Mouse (Mus musculus) kidney, adult 11 months (tissue): ENCODE data around the gene Csmd2.

Source experiments
- DNase-seq: peaks from one replicate; pipeline ENCODE4 v3.0.0; 2022

Csmd2 gene

GRCm38 (mm10) chr4:128358751-128359150 lies 371.1 kb downstream of the Csmd2 start:
- no peak for DNase-seq

- DNase-seq: no peak
Measured at GRCm38 (mm10) chr4:128365851-128366250, 378.2 kb downstream of the Csmd2 start.

- DNase-seq: no peak
Measured at GRCm38 (mm10) chr4:128368088-128368487, 380.4 kb downstream of the Csmd2 start.

DNA sequence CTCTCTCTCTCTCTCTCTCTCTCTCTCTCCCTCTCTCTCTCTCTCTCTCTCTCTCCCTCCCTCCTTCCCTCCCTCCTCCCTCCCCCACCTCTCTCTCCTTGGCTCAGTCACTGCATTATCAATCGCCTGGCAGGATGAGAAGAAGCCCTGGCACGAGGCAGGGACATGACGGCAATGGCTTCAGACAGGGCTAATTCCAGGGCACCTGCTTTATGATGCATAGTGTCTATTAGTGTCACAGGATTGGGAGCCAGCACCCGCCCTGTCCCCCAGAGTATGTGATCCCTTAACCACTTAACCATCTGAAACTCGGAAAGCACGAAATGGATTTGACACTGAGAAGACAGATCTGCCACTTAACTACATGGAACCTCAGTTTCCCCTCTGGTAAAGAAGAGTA lies 384.1 kb downstream of the Csmd2 start:
- no peak for DNase-seq

DNA sequence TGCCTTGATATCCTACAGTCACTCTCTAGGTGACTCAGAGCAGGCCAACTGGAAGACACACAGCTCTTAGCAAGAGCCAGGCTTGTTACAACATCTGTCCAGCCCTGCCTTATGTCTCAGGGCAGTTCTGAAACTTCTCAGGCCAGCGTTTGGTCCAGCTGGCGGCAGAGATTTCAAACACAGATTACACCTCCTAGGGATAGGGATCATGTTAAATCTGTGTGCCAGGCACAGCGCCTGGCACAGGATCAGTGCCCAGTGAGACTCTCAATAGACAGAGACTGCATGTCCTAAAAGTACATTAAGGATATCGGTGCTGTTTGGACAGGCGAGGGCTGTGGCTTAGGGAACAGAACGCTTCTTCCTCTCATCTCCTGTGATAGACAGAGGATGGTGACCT lies 385.5 kb downstream of the Csmd2 start:
- DNase-seq: no peak

GRCm38 (mm10) chr4:128374051-128374450 lies 386.4 kb downstream of the Csmd2 start:
- DNase-seq: no peak

GRCm38 (mm10) chr4:128378946-128379345 lies 391.3 kb downstream of the Csmd2 start:
- DNase-seq: no peak

GRCm38 (mm10) chr4:128381331-128381730 lies 393.7 kb downstream of the Csmd2 start:
- no peak for DNase-seq

- DNase-seq: no peak
Measured at GRCm38 (mm10) chr4:128383800-128384199, 396.1 kb downstream of the Csmd2 start.

GRCm38 (mm10) chr4:128391484-128391883 lies 403.8 kb downstream of the Csmd2 start:
- no peak for DNase-seq

GRCm38 (mm10) chr4:128392279-128392678 lies 404.6 kb downstream of the Csmd2 start:
- DNase-seq: no peak

GRCm38 (mm10) chr4:128393864-128394263 lies 406.2 kb downstream of the Csmd2 start:
- DNase-seq: no peak

DNA sequence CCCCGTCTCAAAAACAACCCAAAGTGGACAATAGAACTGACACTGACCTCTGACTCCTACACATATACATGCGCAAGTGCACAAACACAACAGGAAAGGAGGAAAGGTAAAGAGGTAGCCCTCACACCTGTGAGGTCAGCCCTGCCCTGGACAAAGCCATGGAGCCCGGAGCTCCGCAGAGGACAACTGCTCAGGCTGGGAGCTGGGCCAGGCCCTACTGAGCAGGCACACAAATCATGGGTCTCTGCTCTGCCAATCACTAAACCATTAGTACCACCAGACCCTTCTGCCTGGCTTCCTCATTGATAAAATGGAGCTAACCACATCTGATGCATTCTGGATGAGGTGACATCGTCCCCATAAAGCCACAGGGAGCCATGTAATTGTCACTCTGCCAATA lies 409.0 kb downstream of the Csmd2 start:
- DNase-seq: no peak

DNA sequence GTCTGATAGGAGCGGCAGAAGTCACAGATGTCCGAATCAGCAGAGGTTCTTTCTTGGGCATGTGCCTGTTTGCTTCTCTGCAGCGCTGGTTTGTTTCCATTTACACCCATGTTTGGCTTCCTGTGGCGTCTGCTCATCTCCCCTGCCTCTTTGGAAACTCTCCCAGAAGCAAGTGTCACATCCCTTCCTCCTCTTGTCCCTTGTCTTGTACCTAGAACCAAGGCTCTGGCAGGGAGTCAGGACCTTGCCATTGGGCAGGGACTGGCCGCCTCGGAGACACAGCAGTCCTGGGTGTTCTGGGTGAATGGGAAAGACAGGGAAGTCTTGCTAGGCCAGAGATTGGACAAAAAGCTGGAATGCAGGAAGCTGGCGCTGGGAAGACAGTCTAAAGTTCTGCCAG lies 410.1 kb downstream of the Csmd2 start:
- DNase-seq: no peak

- DNase-seq: no peak
Measured at GRCm38 (mm10) chr4:128398948-128399347, 411.3 kb downstream of the Csmd2 start.

DNA sequence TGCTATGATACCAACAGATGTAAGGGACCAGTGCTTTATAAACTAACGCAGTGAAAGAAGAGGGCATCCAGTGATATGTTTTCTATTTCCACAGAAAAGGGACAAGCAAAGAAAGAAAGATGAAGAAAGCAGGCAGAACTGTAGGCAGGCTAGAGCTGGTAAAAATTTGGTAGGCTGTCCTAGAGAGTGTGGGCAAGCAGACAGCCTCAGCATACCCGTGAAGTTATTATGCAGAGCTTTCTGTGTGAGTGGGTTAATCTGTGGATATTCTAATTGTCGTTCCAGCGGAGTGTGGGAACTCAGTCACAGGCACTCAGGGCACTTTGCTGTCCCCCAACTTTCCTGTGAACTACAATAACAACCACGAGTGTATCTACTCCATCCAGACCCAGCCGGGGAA lies 412.4 kb downstream of the Csmd2 start:
- DNase-seq: no peak

DNA sequence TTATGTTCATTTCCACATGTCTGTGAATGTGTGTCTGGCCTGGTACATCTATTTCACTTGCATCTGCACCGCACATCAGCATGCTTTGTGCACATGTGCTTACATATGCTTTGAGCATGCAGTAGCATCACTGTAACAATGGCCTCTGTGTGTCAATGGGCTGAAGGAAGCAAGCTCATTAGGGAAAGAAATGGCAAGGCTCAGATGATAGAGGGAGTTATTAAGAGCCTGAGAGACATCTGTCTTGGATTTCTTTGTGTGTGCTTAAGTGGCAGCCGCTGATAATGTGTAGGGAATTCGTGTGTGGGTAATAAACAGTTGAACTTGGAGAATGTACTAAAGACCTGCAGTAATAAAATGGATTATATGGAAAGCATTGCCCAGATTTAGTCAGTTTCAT lies 413.9 kb downstream of the Csmd2 start:
- no peak for DNase-seq

- no peak for DNase-seq
Measured at GRCm38 (mm10) chr4:128402706-128403105, 415.0 kb downstream of the Csmd2 start.

DNA sequence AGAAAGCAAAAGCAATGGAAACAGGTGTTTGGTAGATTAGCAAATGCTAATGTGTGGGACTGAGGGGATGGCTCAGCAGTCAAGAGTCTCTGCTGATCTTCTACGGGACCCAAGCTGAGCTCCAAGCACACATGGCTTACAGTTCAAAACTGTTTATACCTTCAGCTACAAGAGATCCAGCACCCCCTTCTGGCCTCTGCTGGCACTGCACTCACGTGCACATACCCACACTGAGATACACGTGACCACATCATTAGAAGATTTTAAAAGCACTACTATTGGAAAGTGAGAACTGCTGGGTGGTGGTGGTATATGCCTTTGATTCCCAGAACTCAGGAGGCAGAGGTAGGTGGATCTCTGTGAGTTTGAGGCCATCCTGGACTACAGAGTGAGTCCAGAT lies 417.9 kb downstream of the Csmd2 start:
- no peak for DNase-seq

GRCm38 (mm10) chr4:128407084-128407845 lies 419.6 kb downstream of the Csmd2 start:
- no peak for DNase-seq

DNA sequence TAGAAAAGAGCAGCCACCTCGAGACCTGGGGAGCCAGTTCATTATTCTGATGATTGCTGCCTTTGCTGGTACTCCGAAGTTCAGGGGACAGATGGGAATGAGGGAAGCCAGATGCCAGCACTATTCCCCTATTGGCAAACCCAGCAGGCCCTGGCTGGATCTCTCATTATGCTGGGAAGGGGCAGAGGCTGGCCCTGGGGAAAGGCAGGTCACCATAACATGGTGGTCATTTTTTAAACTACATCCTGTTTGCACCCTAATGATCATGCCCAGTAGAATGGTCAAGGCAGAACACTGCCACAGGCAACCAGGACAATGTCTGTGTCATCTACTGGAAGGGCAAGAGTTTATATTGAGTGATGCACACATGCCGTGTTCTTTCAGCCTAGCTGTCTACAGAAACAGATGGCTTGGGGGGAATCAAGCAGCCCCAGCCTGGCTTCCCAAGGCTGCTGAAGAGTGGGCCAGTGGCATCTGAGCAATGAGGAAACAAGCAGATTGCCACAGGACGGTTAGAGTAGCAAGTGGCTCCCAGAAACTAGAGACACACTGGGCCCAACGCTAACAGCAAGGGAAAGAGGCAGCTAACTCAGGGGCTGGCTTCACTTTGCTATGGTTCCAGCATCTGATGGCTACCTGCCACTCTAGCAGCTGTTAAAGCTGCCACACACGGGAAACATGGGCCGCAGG lies 424.4 kb downstream of the Csmd2 start:
- no peak for DNase-seq

- peak; percentile 59 for DNase-seq
Measured at GRCm38 (mm10) chr4:128414741-128415140, 427.1 kb downstream of the Csmd2 start.

DNA sequence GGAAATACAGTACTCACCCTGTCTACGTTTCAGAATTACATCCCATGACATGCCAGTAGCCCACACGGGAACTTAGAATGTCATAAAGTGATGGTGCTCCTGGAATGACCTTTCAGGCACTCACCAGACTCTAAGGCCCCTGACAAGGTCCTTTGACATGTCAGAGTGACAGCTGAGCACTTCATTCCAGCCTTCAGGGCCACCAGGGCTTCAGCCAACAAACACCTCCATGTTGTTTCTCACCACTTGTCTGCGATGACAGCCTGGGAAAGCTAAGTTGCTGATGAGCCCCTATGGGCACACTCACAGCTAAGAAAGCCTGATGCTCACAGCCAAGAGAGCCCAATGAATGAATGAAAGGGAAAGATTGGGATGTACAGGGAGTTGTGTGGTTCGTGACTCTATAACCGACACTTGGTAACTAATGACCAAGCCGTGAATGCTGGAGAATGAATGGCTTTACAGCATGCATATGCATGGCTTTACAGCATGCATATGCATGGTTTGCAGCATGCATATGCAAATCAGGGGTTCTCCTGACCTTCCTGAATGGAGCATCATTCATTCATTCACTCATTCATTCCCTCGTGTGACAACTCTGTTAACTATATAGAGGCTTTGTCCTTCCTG lies 432.4 kb downstream of the Csmd2 start:
- no peak for DNase-seq

DNA sequence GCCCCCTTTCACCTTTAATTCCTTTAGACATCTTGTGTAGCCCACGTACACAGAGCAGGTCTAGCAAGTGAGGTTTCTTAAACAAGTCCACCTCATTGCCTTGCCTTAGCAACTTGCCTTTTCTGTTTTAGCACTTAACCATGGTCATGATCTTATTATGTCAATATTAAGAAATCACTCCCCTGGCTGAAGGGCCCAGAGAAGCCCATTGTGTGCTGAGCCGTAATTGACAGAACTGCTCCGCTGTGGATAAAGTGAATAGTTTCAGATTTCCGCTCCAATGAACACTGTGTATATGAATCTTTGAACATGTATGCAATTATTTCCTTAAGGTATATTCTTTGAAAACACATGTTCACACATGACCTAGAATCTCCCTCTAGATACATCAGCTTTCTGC lies 434.8 kb downstream of the Csmd2 start:
- no peak for DNase-seq
